Mouse (Mus musculus) stomach, embryonic 16.5 days (tissue): ENCODE results near the gene Ap2b1. TPM values are rescaled to one million over a fixed set of nuclear protein-coding genes. Genes with fewer than 3 reads are reported as not detected.
"Not testable (repeated sequence)": the region's sequence is repeated elsewhere in the genome, so short reads cannot be mapped to it uniquely, and the experiment has no call there.

Source experiments
- ATAC-seq: fragments of 200-750 bp; cut with Nextera tagmentation; 2 replicates; pipeline ENCODE4 v1.8.0; 2017; ENCODE audit warnings: moderate number of reproducible peaks, moderate TSS enrichment; ENCODE audit not compliant: insufficient read depth, low FRiP score
- H3K27ac ChIP-seq: fragments of 300-500 bp; sonication (generic); 2 replicates; pipeline ENCODE4 v1.5.1; 2014; ENCODE audit warnings: low read length
- H3K27me3 ChIP-seq: fragments of 300-500 bp; sonication (generic); 2 replicates; pipeline ENCODE4 v1.6.1; 2014; ENCODE audit warnings: low read length, control low read depth, mixed read lengths; ENCODE audit not compliant: control insufficient read depth, insufficient read depth
- H3K36me3 ChIP-seq: fragments of 300-500 bp; sonication (generic); 2 replicates; pipeline ENCODE4 v1.6.1; 2014; ENCODE audit warnings: low read length; ENCODE audit not compliant: control insufficient read depth, insufficient read depth
- H3K4me1 ChIP-seq: fragments of 300-500 bp; sonication (generic); 2 replicates; pipeline ENCODE4 v1.6.1; 2014; ENCODE audit warnings: low read length, control low read depth, mixed read lengths; ENCODE audit not compliant: control insufficient read depth, insufficient read depth
- H3K4me2 ChIP-seq: fragments of 300-500 bp; sonication (generic); 2 replicates; pipeline ENCODE4 v1.6.1; 2014; ENCODE audit warnings: low read depth, low read length, mixed read lengths
- H3K4me3 ChIP-seq: fragments of 300-500 bp; sonication (generic); replicated peaks from 2 replicates; pipeline ENCODE4 v1.5.1; 2014; ENCODE audit warnings: mild to moderate bottlenecking, low read length
- H3K9ac ChIP-seq: fragments of 300-500 bp; sonication (generic); 2 replicates; pipeline ENCODE4 v1.6.1; 2014; ENCODE audit warnings: low read length
- H3K9me3 ChIP-seq: fragments of 300-500 bp; sonication (generic); replicated peaks from 2 replicates; pipeline ENCODE4 v1.6.1; 2016; ENCODE audit warnings: low read length, control low read depth; ENCODE audit not compliant: control insufficient read depth
- WGBS: fragments of 180-500 bp; shearing (Covaris S2); extraction: QIAGEN DNeasy Blood & Tissue Kit; methylation state at CpG from one replicate; pipeline ENCODE4 v1.1.7; 2014; 5-methylcytosine and 5-hydroxymethylcytosine counted together
- polyA plus RNA-seq: library from polyadenylated mRNA; unstranded; fragments of >200 nt; fragmentation: Nextera tagmentation; extraction: Ambion mirVana; gene quantifications from 2 replicates; pipeline ENCODE4 v1.2.1, GENCODE M21; 2015

The Ap2b1 gene
- 50.0 and 50.5 TPM in 2 replicates for polyA plus RNA-seq

DNA sequence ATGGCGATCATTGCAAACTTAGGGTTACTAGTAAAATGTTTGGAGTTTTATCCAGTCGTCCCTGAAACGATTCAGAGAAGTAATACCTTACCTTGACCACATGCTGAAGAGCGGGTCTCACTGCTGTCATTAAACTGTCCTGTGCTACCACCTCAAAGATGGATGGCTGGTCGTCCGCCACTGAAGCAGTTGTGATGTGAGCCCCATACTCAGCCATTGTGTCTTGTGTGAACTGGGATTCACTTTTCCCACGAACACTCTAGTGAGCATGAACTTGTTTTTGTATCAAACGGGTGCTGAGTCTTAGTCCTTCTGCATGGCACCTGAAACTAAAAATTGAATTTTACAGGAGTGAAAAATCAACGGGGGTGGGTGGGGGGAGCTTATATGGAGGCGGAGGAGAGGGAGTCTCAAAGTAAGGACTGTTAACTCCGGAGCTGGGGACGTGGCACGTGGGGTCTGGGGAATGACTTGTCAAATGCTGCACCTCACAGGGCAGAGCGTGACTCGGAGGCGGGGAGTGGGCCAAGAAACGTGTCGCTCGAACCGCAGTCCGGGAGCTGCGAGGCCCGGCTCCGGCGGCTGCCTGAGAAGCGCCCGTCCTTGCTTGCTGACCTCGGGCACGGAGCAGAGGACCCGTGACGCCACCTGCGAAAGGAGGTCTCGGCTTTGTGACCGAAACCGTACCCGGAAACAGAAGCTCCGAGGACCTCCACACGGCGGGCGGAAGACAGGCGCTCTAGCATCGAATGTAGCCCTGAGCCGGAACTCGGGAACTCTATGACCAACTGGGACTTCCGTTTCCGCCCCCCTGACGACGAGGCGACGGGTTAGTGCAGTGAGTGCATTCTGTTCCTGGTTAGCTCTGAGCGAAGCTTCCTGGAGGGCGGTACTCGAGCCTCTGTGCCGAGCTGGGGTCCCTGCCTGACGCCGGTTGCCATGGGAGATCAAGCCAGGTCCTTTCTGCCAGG lies at the start of gene Ap2b1:
Gene Ap2b1 (plus strand): TSS at position 800 of the 971 bp plus-strand sequence.
- H3K36me3 ChIP-seq = peaks cover 5% of the 10 kb centered on the region; the same call in 1 of the 2 replicates
- no peaks in the 10 kb centered on the region for H3K9me3 ChIP-seq
- peak within 1 kb of the TSS; percentile 97 for H3K27ac ChIP-seq
- peak; percentile 95 for ATAC-seq
- H3K9ac ChIP-seq = peak within 1 kb of the TSS; percentile 94
- peaks cover 17% of the 10 kb centered on the region for H3K4me1 ChIP-seq
- H3K4me2 ChIP-seq = peak within 1 kb of the TSS; percentile 96
- WGBS = 2% methylated on average over 56 of the region's 56 CpGs
- H3K4me3 ChIP-seq = peak within 1 kb of the TSS; percentile 88
- no peaks in the 10 kb centered on the region for H3K27me3 ChIP-seq

DNA sequence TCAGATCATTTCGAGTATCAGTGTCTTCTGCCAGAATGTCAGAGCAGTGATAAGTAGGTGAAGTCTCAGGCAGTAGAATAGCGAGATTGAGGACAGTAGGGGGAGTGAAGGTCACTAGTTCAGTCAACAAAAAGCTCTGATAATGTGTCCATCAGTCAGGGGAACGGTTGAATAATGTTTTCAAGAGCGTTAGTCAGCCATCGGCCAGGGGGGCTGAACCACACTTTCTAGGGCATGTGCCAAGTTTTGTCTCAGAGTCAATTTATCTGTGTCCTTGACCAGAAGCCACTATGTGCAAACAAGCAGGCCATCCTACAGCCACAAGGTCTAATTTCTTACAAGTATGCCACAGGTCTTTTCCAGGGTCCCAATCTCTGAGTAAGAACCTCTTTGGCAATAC lies 41.6 kb upstream of the Ap2b1 start:
- not testable (repeated sequence) for H3K9ac ChIP-seq, H3K9me3 ChIP-seq, ATAC-seq, H3K27me3 ChIP-seq, H3K4me3 ChIP-seq, H3K4me2 ChIP-seq, H3K27ac ChIP-seq, H3K4me1 ChIP-seq, H3K36me3 ChIP-seq
- WGBS = 30% methylated on average over 5 of the region's 5 CpGs

DNA sequence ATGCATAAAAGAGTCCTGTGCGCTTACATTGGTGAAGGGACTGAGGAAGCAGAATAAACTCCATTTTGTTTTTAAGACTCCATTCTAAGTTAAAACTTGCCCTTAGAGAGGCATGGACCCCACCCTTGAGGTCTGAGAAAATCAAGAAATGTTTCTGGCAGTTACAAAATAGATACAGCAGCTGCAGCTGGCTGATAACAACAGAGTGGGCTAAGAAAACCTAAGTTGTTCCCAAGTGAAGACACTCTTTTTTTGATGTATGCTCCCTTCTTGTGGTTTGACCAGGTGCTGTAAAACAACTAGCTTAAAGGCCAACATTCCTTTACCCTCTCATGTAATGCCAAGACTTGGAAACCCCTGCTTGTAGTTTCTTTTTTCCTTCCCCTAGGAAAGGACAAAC lies 36.2 kb upstream of the Ap2b1 start:
- Histone ChIP-seq H3K4me1 (no peaks in the 10 kb centered on the region), H3K4me2 (no peak overlapping the region), H3K36me3 (no peaks in the 10 kb centered on the region), H3K4me3 (no peak overlapping the region), H3K27ac (no peak overlapping the region), H3K9ac (no peak overlapping the region), H3K27me3 (no peaks in the 10 kb centered on the region), H3K9me3 (no peaks in the 10 kb centered on the region)
- no peak for ATAC-seq
- 91% methylated on average over 1 of the region's 1 CpGs for WGBS

DNA sequence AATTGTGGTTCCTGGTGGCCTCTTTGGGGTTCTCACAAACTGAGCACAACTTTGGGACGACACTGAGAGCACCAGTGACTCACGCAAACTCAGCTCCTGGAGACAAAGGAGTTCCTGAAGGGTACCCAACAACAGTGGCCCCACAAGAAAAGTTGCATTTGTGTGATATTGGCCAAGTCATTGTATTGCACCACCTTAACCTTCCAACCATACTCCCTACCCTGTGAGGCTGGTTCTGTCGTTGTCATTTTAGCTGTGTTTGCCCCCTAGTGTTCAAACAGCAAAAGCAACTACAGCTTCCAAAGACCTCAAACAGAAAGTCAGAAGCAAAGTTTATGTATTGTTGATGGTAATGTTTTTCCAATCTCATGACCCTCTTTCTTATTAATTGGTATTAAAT lies 35.7 kb upstream of the Ap2b1 start:
- Histone ChIP-seq H3K27me3 (no peaks in the 10 kb centered on the region), H3K27ac (no peak overlapping the region), H3K4me3 (no peak overlapping the region), H3K9ac (no peak overlapping the region), H3K4me2 (no peak overlapping the region), H3K4me1 (no peaks in the 10 kb centered on the region), H3K36me3 (no peaks in the 10 kb centered on the region), H3K9me3 (no peaks in the 10 kb centered on the region)
- 58% methylated on average over 3 of the region's 3 CpGs for whole genome bisulfite sequencing
- ATAC-seq = no peak

DNA sequence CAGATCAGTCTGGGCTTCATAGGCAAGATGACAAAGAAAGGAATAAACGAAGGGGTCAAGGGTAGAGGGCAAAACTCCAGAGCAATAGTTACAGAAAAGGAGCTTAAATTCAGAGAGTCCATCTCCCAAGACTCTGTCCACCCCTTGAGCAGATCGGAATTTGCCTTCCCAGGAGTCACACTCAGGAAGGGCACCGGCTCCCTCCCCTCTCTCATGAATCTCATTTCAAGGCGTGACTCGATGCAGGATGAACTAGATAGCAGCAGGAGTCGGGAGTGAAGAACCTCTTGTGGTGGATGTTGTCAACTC lies 28.0 kb upstream of the Ap2b1 start:
- no peaks in the 10 kb centered on the region for H3K36me3 ChIP-seq
- peak overlapping the region; percentile 62 for H3K4me3 ChIP-seq
- WGBS = under 1% methylated on average over 6 of the region's 6 CpGs
- no peaks in the 10 kb centered on the region; the same call in 1 of the 2 replicates for H3K4me1 ChIP-seq
- H3K9me3 ChIP-seq = no peaks in the 10 kb centered on the region
- no peak overlapping the region for H3K27ac ChIP-seq
- no peaks in the 10 kb centered on the region for H3K27me3 ChIP-seq
- H3K9ac ChIP-seq = peak overlapping the region; percentile 72
- H3K4me2 ChIP-seq = peak overlapping the region; percentile 62
- peak; percentile 48 for ATAC-seq

DNA sequence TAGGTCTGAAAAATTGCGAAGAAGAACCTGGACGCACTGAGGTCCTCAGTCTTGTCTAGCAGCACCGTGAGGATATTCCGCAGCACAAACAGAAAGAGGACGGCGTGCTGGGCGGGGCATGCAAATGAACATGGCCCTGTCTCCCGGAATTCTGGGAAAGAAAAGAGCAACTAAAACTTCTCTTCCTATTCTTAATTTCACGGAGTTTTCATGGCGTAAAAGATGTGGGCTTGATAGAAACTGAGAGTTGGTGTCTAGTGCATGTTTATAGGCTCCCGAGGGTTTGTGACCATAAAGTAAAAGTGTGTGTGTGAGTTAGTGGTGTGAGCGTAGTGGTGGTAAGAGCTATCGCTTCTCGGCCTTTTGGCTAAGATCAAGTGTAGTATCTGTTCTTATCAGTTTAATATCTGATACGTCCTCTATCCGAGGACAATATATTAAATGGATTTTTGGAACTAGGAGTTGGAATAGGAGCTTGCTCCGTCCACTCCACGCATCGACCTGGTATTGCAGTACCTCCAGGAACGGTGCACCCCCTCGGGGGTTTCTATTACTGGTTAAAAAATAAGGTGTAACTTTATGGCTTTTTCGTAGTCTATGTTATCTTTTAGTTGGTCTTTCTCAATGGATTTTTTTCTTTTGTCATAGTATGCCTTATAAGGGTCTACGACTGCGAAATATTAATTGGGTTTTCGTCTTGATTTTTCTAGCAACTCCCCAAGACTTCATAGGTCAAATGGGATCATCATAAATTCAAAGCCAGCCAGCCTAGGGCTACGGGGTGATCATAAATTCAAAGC lies 27.5 kb upstream of the Ap2b1 start:
- H3K4me1 ChIP-seq = no peaks in the 10 kb centered on the region; the same call in none of the 2 replicates
- no peaks in the 10 kb centered on the region for H3K36me3 ChIP-seq
- H3K4me3 ChIP-seq = peak overlapping the region; percentile 62
- ATAC-seq = peak; percentile 90
- under 1% methylated on average over 26 of the region's 26 CpGs for WGBS
- no peaks in the 10 kb centered on the region for H3K9me3 ChIP-seq
- H3K27ac ChIP-seq = peak overlapping the region; percentile 66
- H3K9ac ChIP-seq = peak overlapping the region; percentile 72
- peak overlapping the region; percentile 62 for H3K4me2 ChIP-seq
- no peaks in the 10 kb centered on the region for H3K27me3 ChIP-seq

DNA sequence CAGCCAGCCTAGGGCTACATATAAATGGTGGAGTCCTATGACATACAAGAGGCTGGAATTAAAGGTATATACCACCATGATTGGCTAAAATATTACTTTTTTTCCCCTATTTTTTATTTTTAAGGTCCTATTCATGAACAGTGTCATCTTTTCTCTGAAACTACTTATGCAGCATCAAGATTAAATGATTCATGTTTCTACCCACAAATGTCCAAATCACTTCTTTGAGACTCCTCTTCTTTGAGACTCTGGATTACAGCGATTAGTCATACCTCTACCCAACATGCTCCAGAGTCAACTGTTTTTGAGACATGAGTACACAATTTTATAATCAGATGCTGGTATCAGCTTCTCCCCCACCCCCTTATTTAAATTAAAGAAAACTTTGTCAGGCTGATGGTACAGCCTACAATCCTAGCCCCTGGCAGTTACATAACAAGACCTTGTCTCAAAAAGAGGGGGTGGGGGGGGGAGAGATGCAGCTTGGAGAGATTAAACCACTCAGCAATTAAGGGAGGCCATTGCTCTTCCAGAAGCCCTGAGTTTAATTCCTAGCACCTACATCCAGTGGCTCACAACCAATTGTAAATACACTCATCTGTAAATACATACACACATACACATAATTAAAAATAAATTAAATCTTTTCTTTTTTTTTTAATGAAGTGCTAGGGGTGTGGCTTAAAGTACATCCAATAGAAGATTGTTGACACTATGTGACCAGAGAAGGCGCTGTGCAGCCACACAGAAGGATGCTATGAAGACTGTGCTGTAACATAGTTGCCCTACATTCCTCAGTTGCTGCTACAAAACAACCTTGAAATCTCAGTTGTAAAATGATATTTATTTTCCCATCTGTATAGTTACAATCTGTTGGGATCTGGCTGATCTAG lies 26.6 kb upstream of the Ap2b1 start:
- Histone ChIP-seq H3K9me3 (no peaks in the 10 kb centered on the region), H3K27ac (0 out of 2 replicates have a peak overlapping the region, but pooled peaks have one; percentile 60), H3K36me3 (no peaks in the 10 kb centered on the region), H3K4me2 (no peak overlapping the region; the same call in 1 of the 2 replicates), H3K9ac (no peak overlapping the region), H3K4me1 (no peaks in the 10 kb centered on the region; the same call in none of the 2 replicates), H3K4me3 (no peak overlapping the region), H3K27me3 (no peaks in the 10 kb centered on the region)
- WGBS = 14% methylated on average over 2 of the region's 2 CpGs
- ATAC-seq = no peak

DNA sequence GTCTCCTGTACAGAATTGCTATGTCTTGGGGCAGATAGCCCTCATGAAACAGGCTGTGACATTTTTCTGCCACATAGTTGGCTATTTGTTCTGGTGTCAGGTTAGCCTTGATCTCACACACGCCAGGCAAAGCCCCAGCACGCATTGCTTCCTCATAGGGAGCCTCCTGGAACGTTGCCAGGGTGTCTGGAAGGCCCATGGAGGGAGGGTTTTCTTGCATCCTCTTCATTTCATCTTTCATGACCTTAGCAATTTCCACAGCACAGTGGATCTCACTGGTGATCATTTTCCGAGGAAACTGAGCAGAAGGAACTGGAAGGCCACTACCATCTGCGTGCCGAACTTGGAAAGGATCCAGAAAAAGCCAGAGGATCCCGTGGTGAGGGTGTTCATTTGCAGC lies 22.6 kb upstream of the Ap2b1 start:
- no peak overlapping the region for H3K9ac ChIP-seq
- no peak overlapping the region for H3K4me3 ChIP-seq
- no peaks in the 10 kb centered on the region for H3K27me3 ChIP-seq
- WGBS = 47% methylated on average over 7 of the region's 7 CpGs
- H3K9me3 ChIP-seq = no peaks in the 10 kb centered on the region
- no peak for ATAC-seq
- no peaks in the 10 kb centered on the region for H3K36me3 ChIP-seq
- H3K27ac ChIP-seq = no peak overlapping the region
- no peak overlapping the region for H3K4me2 ChIP-seq
- H3K4me1 ChIP-seq = no peaks in the 10 kb centered on the region; the same call in 1 of the 2 replicates
